Mouse (Mus musculus) liver, embryonic 16.5 days (tissue): ENCODE measurements around the gene Upp2. TPM values are rescaled to one million over a fixed set of nuclear protein-coding genes. Genes with fewer than 3 reads are reported as not detected.

Experiments used
- ATAC-seq: fragments of 200-750 bp; cut with Nextera tagmentation; 2 replicates; pipeline ENCODE4 v1.8.0; 2017; ENCODE audit warnings: low read depth, mild to moderate bottlenecking, moderate number of reproducible peaks, moderate library complexity
- H3K27ac ChIP-seq: fragments of 300-500 bp; sonication (generic); 2 replicates; pipeline ENCODE4 v1.5.1; 2014; ENCODE audit warnings: mild to moderate bottlenecking, low read length
- H3K27me3 ChIP-seq: fragments of 300-500 bp; sonication (generic); 2 replicates; pipeline ENCODE4 v1.6.1; 2014; ENCODE audit warnings: low read depth, low read length, mixed read lengths; ENCODE audit not compliant: control insufficient read depth, insufficient read depth
- H3K36me3 ChIP-seq: fragments of 300-500 bp; sonication (generic); 2 replicates; pipeline ENCODE4 v1.6.1; 2014; ENCODE audit warnings: mild to moderate bottlenecking; ENCODE audit not compliant: control insufficient read depth, insufficient read depth
- H3K4me1 ChIP-seq: fragments of 300-500 bp; sonication (generic); 2 replicates; pipeline ENCODE4 v1.6.1; 2014; ENCODE audit warnings: low read depth, low read length, mixed read lengths; ENCODE audit not compliant: control insufficient read depth
- H3K4me2 ChIP-seq: fragments of 300-500 bp; sonication (generic); 2 replicates; pipeline ENCODE4 v1.6.1; 2014; ENCODE audit warnings: low read depth, low read length, mixed read lengths
- H3K4me3 ChIP-seq: fragments of 300-500 bp; sonication (generic); 2 replicates; pipeline ENCODE4 v1.5.1; 2014; ENCODE audit warnings: low read depth, mild to moderate bottlenecking, low read length
- H3K9ac ChIP-seq: fragments of 300-500 bp; sonication (generic); 2 replicates; pipeline ENCODE4 v1.6.1; 2014; ENCODE audit warnings: low read depth, low read length
- H3K9me3 ChIP-seq: fragments of 300-500 bp; sonication (generic); replicated peaks from 2 replicates; pipeline ENCODE4 v1.6.1; 2016; ENCODE audit warnings: low read length; ENCODE audit not compliant: control insufficient read depth
- WGBS: fragments of 180-500 bp; shearing (Covaris S2); extraction: QIAGEN DNeasy Blood & Tissue Kit; methylation state at CpG from one replicate; pipeline ENCODE4 v1.1.7; 2014; ENCODE audit not compliant: insufficient replicate concordance; 5-methylcytosine and 5-hydroxymethylcytosine counted together
- polyA plus RNA-seq: library from polyadenylated mRNA; unstranded; fragments of >200 nt; fragmentation: Nextera tagmentation; extraction: Ambion mirVana; gene quantifications from 2 replicates; pipeline ENCODE4 v1.2.1, GENCODE M21; 2015

Gene Upp2
- polyA plus RNA-seq, 1 experiment from 2014 or later, result 5.5 TPM

DNA sequence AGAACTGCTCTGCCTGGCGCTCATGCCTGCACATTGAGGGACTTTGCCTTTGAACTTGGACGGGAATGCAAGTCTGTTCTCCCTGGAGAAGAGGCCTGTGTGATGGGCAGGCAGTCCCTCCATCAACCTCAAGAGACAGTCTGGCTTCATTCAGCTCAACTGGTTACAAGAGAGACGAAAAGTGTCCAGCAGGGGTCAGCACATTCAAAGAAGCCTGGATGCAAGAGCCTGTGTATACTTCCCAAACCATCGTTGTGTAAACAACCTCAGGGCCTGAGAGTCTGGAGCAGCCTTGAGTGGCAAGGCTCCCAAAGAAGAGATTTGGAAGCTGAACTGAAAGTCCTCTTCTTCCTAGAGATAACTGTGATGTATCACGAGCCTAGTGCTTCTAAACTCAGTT lies 132.8 kb downstream of the Upp2 start:
- ATAC-seq, result no peak
- Histone ChIP-seq H3K9me3 (no peaks in the 10 kb centered on the region), H3K4me1 (no peaks in the 10 kb centered on the region), H3K36me3 (no peaks in the 10 kb centered on the region), H3K4me2 (no peak overlapping the region), H3K9ac (no peak overlapping the region), H3K4me3 (no peak overlapping the region), H3K27ac (no peak overlapping the region), H3K27me3 (no peaks in the 10 kb centered on the region)
- 29% methylated on average over 5 of the region's 5 CpGs for WGBS

DNA sequence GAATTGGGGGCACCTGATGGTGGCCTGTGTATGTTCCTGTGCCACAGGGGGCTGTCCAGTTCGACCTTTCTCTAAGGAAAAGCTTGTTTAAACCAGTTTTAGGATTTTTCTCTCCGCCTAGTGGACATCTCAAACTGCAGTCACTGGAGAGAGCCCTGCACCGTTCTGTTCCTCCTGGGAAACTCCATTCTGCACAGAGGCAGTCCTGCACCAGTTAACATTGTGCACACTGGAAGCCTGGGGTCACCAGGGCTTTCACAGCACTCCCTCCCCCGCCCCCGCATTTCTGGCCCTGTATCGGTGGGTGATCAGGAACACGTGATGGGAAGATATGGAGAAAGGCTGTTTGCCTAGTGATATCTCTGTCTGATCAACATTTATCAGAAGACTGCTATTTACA lies 133.3 kb downstream of the Upp2 start:
- no peaks in the 10 kb centered on the region for H3K27me3 ChIP-seq
- no peak overlapping the region for H3K4me2 ChIP-seq
- WGBS, result 58% methylated on average over 7 of the region's 7 CpGs
- no peaks in the 10 kb centered on the region for H3K36me3 ChIP-seq
- ATAC-seq, result no peak
- no peaks in the 10 kb centered on the region for H3K4me1 ChIP-seq
- no peaks in the 10 kb centered on the region for H3K9me3 ChIP-seq
- H3K4me3 ChIP-seq, result no peak overlapping the region
- H3K27ac ChIP-seq, result no peak overlapping the region
- H3K9ac ChIP-seq, result no peak overlapping the region

DNA sequence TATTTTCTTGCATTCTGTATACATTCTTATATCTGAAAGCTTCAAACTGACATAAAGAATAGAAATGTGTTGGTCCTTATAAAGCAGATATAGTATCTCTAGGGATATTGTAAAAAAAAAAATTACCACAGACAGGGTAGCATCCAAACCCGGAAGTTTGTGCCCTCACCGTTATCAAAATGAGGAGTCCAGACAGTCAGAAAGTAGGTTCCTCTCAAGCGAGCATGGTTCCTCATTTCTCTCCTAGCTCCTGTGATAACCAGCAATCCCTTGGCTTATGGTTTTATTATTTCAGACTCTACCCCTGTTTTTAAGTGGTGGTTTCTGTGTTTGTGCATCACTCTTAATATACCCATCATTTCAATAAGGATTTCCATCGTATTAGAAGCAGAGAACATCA lies 134.5 kb downstream of the Upp2 start:
- H3K9ac ChIP-seq, result no peak overlapping the region
- H3K27me3 ChIP-seq, result no peaks in the 10 kb centered on the region
- H3K4me3 ChIP-seq, result no peak overlapping the region
- no peaks in the 10 kb centered on the region for H3K9me3 ChIP-seq
- H3K4me1 ChIP-seq, result no peaks in the 10 kb centered on the region
- WGBS, result 32% methylated on average over 4 of the region's 4 CpGs
- H3K27ac ChIP-seq, result no peak overlapping the region
- no peak overlapping the region for H3K4me2 ChIP-seq
- no peak for ATAC-seq
- H3K36me3 ChIP-seq, result no peaks in the 10 kb centered on the region

DNA sequence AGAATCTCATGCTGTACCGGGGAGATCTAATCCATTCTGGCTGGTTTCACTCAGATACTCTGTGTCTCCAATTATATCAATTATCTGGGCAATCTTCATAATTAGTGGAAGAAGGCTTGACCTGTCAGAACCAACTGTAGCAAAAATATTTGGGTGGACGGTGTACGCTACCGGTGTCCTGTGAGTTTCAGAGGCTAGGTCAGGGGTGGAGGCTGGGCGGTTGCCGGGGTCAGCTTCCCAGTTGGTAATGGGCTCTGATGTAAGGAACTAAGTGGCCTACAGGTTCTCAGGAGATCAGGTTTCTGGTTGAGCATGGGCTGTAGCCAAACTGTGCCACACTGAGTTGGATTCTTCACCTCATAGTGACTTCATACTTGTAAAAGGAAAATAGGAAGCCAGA lies 136.1 kb downstream of the Upp2 start:
- H3K9ac ChIP-seq, result no peak overlapping the region
- H3K36me3 ChIP-seq, result no peaks in the 10 kb centered on the region
- H3K4me2 ChIP-seq, result no peak overlapping the region
- no peaks in the 10 kb centered on the region for H3K4me1 ChIP-seq
- no peak overlapping the region for H3K27ac ChIP-seq
- no peak for ATAC-seq
- H3K4me3 ChIP-seq, result no peak overlapping the region
- 82% methylated on average over 6 of the region's 6 CpGs for WGBS
- no peaks in the 10 kb centered on the region for H3K27me3 ChIP-seq
- H3K9me3 ChIP-seq, result no peaks in the 10 kb centered on the region

DNA sequence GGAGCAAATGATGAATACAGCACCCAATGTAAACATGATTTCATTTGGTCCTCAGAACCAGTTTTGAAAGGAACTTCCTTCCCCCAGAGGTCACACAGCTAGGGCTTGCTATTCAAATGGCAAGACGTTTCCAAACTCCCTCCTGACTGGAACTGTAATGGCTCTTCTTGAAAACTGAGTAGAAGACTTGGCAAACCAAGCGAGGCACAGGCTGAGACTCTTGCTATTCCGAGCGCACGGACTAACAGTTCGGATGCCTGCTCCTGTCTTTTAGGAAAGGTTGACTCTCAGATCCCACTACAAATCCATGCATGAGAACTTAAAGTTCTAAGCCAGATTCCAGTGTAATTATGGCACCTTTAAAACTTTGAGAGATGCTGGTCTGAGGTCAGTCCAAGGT lies 136.5 kb downstream of the Upp2 start:
- Histone ChIP-seq H3K4me1 (no peaks in the 10 kb centered on the region), H3K27ac (no peak overlapping the region), H3K36me3 (no peaks in the 10 kb centered on the region), H3K4me2 (no peak overlapping the region), H3K4me3 (no peak overlapping the region), H3K27me3 (no peaks in the 10 kb centered on the region), H3K9me3 (no peaks in the 10 kb centered on the region), H3K9ac (no peak overlapping the region)
- WGBS, result 60% methylated on average over 6 of the region's 6 CpGs
- no peak for ATAC-seq

DNA sequence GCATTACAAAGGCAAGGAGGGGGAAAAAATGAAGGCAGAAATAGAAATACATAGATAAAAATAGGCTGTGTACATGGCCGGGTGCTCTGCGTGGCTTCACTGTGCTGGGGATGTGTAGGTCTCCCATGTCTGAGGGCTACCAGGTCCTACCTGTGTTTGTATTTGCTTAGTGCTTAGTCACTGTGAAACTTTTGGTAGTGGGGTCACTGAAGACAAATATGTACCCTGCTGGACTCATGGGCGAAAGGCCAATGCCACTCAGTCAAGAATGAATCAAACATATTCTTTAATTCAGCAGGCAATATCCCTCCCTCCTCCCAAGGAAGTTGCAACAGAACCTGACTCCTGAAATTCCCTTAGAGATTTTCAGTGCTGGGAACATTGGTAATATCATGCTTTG lies 137.5 kb downstream of the Upp2 start:
- H3K27ac ChIP-seq, result no peak overlapping the region
- no peak overlapping the region for H3K4me3 ChIP-seq
- H3K4me2 ChIP-seq, result no peak overlapping the region
- no peak overlapping the region for H3K9ac ChIP-seq
- H3K9me3 ChIP-seq, result no peaks in the 10 kb centered on the region
- 59% methylated on average over 3 of the region's 3 CpGs for WGBS
- no peaks in the 10 kb centered on the region for H3K4me1 ChIP-seq
- H3K36me3 ChIP-seq, result no peaks in the 10 kb centered on the region
- no peaks in the 10 kb centered on the region for H3K27me3 ChIP-seq
- peak; percentile 76 for ATAC-seq

DNA sequence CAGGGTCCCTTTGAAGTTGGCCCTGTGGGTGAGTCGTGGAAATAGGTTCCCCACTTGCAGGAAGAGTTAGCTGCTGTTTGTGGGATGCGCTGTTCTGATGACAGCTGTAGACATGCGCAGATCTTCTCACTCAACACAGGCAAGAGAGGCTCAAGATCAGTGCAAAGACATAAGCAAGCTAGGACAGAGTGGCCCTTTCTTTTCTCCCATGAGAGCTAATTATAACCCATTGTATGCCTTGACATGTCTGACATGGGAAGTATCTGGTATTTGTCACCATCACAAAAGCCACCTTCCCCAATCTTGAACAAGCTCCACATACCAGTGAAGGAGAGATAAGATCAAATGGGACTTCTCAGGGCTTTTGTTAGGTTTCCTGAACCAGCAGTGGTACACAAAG lies 140.6 kb downstream of the Upp2 start:
- Histone ChIP-seq H3K9ac (no peak overlapping the region), H3K4me1 (no peaks in the 10 kb centered on the region), H3K27me3 (no peaks in the 10 kb centered on the region), H3K4me2 (no peak overlapping the region), H3K4me3 (no peak overlapping the region), H3K27ac (no peak overlapping the region), H3K9me3 (no peaks in the 10 kb centered on the region), H3K36me3 (no peaks in the 10 kb centered on the region)
- WGBS, result 62% methylated on average over 3 of the region's 3 CpGs
- no peak for ATAC-seq

DNA sequence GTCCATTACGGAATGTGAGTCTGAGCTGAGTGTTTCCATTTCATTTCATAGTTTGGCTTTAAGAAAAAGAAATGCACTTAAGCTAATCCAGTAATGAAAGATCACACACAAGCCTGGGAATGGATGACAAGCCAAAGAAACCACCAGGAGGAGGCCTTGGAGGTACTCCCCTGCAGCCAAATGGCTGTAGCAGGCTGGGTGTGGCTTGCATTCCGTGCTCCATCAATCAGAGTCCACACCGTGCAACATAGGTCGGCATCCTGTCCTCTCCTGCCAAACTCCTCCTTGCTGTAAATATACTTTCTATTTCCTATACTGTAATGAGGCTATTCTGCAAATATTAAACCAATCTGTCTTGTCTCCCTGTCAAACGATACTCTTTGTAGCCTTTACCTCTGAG lies 143.1 kb downstream of the Upp2 start:
- 56% methylated on average over 5 of the region's 5 CpGs for WGBS
- Histone ChIP-seq H3K9ac (no peak overlapping the region), H3K9me3 (no peaks in the 10 kb centered on the region), H3K4me3 (no peak overlapping the region), H3K36me3 (no peaks in the 10 kb centered on the region), H3K27ac (no peak overlapping the region), H3K27me3 (no peaks in the 10 kb centered on the region), H3K4me1 (no peaks in the 10 kb centered on the region), H3K4me2 (no peak overlapping the region)
- ATAC-seq, result no peak

DNA sequence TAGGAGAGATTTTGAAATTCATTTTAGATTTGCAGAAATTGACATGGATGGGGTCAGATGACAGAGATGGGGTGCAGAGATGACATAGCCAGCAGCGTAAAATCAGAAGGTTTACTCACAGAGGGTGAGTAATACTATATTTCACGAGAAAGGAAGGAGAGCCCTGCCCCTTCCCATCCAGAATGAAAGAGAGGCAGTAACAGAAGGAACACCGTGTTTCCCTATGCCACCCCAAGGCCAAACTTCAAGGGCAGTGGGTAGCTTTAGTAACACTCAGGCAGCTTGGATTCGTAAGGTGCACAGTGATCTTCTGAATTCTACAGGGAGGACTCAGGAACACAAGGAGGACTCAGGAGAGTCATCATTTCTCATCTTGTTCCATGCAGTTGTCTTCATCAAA lies 144.0 kb downstream of the Upp2 start:
- Histone ChIP-seq H3K27ac (no peak overlapping the region; the same call in 1 of the 2 replicates), H3K4me3 (no peak overlapping the region), H3K9ac (no peak overlapping the region), H3K4me1 (no peaks in the 10 kb centered on the region), H3K36me3 (no peaks in the 10 kb centered on the region), H3K27me3 (no peaks in the 10 kb centered on the region), H3K9me3 (no peaks in the 10 kb centered on the region), H3K4me2 (no peak overlapping the region)
- 54% methylated on average over 4 of the region's 4 CpGs for WGBS
- ATAC-seq, result no peak

DNA sequence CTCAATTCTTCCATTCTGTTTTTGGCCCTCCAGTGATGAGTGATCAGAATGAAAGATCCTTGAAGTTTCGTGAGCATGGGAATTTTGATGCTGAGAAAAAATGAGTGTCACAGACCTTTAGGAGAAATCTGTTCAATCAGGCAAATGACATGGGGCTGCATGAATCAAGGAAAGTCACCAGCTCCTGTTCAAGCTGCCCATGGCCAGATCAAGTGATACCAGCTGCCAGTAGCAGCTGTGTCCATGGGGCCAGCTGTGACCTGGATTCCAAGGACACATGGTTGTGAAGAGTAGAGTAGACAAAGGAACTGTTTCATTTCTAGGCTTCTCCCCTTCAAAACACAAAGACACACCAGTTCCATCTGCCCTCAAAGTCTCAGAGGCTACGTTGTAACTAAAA lies 144.4 kb downstream of the Upp2 start:
- Histone ChIP-seq H3K9ac (no peak overlapping the region), H3K9me3 (no peaks in the 10 kb centered on the region), H3K27ac (peak overlapping the region; percentile 62), H3K4me3 (no peak overlapping the region), H3K4me2 (no peak overlapping the region), H3K4me1 (no peaks in the 10 kb centered on the region), H3K36me3 (no peaks in the 10 kb centered on the region), H3K27me3 (no peaks in the 10 kb centered on the region)
- no peak for ATAC-seq
- 50% methylated on average over 2 of the region's 2 CpGs for WGBS
